Mouse (Mus musculus) c-Kit-positive CD71-negative TER-119-negative erythroid progenitor cells, embryonic 14.5 days (primary cell): ENCODE data around the gene Fndc3c1.
"Not testable (repeated sequence)": the region's sequence is repeated elsewhere in the genome, so short reads cannot be mapped to it uniquely, and the experiment has no call there.

Experiments used
- DNase-seq: peaks from one replicate; pipeline ENCODE4 v3.0.0-alpha.2; 2013; ENCODE audit warnings: low read depth

Fndc3c1 gene

GRCm38 (mm10) chrX:106485101-106485651 lies at the start of gene Fndc3c1:
Gene Fndc3c1 (minus strand): TSS chrX:106485401.
- no peak for DNase-seq

- no peak for DNase-seq
Measured at GRCm38 (mm10) chrX:106486451-106486850, 1.2 kb upstream of the Fndc3c1 start.

- no peak for DNase-seq
Measured at GRCm38 (mm10) chrX:106485671-106486070, 470 bp upstream of the Fndc3c1 start.

DNA sequence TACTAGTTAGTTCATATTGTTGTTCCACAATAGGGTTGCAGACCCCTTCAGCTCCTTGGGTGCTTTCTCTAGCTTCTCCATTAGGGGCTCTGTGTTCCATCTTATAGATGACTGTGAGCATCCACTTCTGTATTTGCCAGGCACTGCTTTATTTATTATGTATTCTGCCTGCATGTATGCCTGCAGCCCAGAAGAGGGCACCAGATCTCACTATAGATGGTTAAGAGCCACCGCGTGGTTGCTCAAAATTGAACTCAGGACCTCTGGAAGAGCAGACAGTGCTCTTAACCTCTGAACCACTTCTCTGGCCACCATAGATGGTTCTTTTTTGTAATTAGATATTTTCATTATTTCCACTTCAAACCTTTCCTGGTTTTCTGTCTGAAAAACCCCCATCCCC lies 5.3 kb downstream of the Fndc3c1 start:
- DNase-seq = not testable (repeated sequence)

GRCm38 (mm10) chrX:106385304-106385703 lies 99.9 kb downstream of the Fndc3c1 start:
- DNase-seq = no peak

- no peak for DNase-seq
Measured at GRCm38 (mm10) chrX:106380608-106381007, 104.6 kb downstream of the Fndc3c1 start.
